Mouse (Mus musculus) lung, postnatal 0 days (tissue): ENCODE measurements around the gene Ccdc107. TPM values are rescaled to one million over a fixed set of nuclear protein-coding genes. Genes with fewer than 3 reads are reported as not detected.

Source experiments
- ATAC-seq: fragments of 200-750 bp; cut with Nextera tagmentation; 2 replicates; pipeline ENCODE4 v1.8.0; 2017; ENCODE audit warnings: moderate library complexity
- DNase-seq: peaks from one replicate; pipeline ENCODE4 v3.0.0-alpha.2; 2016; ENCODE audit warnings: low spot score
- H3K27ac ChIP-seq: fragments of 300-500 bp; sonication (generic); 2 replicates; pipeline ENCODE4 v1.5.1; 2014; ENCODE audit warnings: antibody characterized with exemption, mild to moderate bottlenecking, low read length, mixed read lengths
- H3K27me3 ChIP-seq: fragments of 300-500 bp; sonication (generic); replicated peaks from 2 replicates; pipeline ENCODE4 v1.6.1; 2014; ENCODE audit warnings: low read length, mixed read lengths; ENCODE audit not compliant: insufficient read depth
- H3K36me3 ChIP-seq: fragments of 300-500 bp; sonication (generic); 2 replicates; pipeline ENCODE4 v1.6.1; 2014; ENCODE audit warnings: low read length, mixed read lengths; ENCODE audit not compliant: insufficient read depth
- H3K4me1 ChIP-seq: fragments of 300-500 bp; sonication (generic); 2 replicates; pipeline ENCODE4 v1.6.1; 2014; ENCODE audit warnings: antibody characterized with exemption, low read depth, low read length, mixed read lengths; ENCODE audit not compliant: insufficient read depth
- H3K4me2 ChIP-seq: fragments of 300-500 bp; sonication (generic); replicated peaks from 2 replicates; pipeline ENCODE4 v1.6.1; 2014; ENCODE audit warnings: low read depth, mild to moderate bottlenecking, low read length, moderate library complexity, mixed read lengths
- H3K4me3 ChIP-seq: fragments of 300-500 bp; sonication (generic); 2 replicates; pipeline ENCODE4 v1.5.1; 2014; ENCODE audit warnings: low read depth, low read length
- H3K9ac ChIP-seq: fragments of 300-500 bp; sonication (generic); replicated peaks from 2 replicates; pipeline ENCODE4 v1.6.1; 2014; ENCODE audit warnings: low read depth, mild to moderate bottlenecking
- H3K9me3 ChIP-seq: fragments of 300-500 bp; sonication (generic); 2 replicates; pipeline ENCODE4 v1.6.1; 2016; ENCODE audit warnings: low read length, mixed read lengths
- CTCF ChIP-seq: IDR thresholded peaks from 2 replicates; pipeline ENCODE4 v1.5.1; 2016; ENCODE audit warnings: antibody characterized with exemption, mild to moderate bottlenecking
- EP300 ChIP-seq: IDR thresholded peaks from 2 replicates; pipeline ENCODE4 v1.6.1; 2016; ENCODE audit warnings: antibody characterized with exemption, mild to moderate bottlenecking, control low read depth
- WGBS: fragments of 180-500 bp; shearing (Covaris S2); extraction: QIAGEN DNeasy Blood & Tissue Kit; methylation state at CpG from one replicate; pipeline ENCODE4 v1.1.7; 2014; 5-methylcytosine and 5-hydroxymethylcytosine counted together
- polyA plus RNA-seq: library from polyadenylated mRNA; unstranded; fragments of >200 nt; fragmentation: Nextera tagmentation; extraction: Ambion mirVana; gene quantifications from 2 replicates; pipeline ENCODE4 v1.2.1, GENCODE M21; 2015

The Ccdc107 gene
- 81.0 and 82.7 TPM in 2 replicates for polyA plus RNA-seq

- Histone ChIP-seq H3K4me1 (no peaks in the 10 kb centered on the region), H3K4me2 (peak within 1 kb of the TSS; percentile 87), H3K9me3 (no peaks in the 10 kb centered on the region), H3K9ac (peak within 1 kb of the TSS; percentile 66), H3K4me3 (peak within 1 kb of the TSS; percentile 78), H3K27ac (peak within 1 kb of the TSS; percentile 70), H3K27me3 (no peaks in the 10 kb centered on the region), H3K36me3 (no peaks in the 10 kb centered on the region)
- WGBS = under 1% methylated on average over 25 of the region's 25 CpGs
- DNase-seq (peak; percentile 98), ATAC-seq (peak; percentile 97)
- peak; percentile 76 for TF ChIP-seq EP300
- peak; percentile 35 for TF ChIP-seq CTCF
Measured at GRCm38 (mm10) chr4:43492821-43493185, at the start of gene Ccdc107. Ccdc107 (plus strand) TSS chr4:43492900.

GRCm38 (mm10) chr4:43443511-43443910 lies 49.2 kb upstream of the Ccdc107 start:
- WGBS = 7% methylated on average over 28 of the region's 28 CpGs
- ATAC-seq (no peak), DNase-seq (peak; percentile 42)

GRCm38 (mm10) chr4:43447251-43447650 lies 45.4 kb upstream of the Ccdc107 start:
- Histone ChIP-seq H3K27ac (no peak overlapping the region), H3K27me3 (no peaks in the 10 kb centered on the region), H3K9ac (no peak overlapping the region), H3K4me1 (no peaks in the 10 kb centered on the region), H3K36me3 (0 out of 2 replicates have a peak, but pooled peaks cover 8% of the 10 kb centered on the region), H3K4me3 (no peak overlapping the region), H3K4me2 (no peak overlapping the region), H3K9me3 (no peaks in the 10 kb centered on the region)
- DNase-seq = no peak
- TF ChIP-seq CTCF = no peak
- no peak for TF ChIP-seq EP300
- WGBS = 84% methylated on average over 13 of the region's 13 CpGs
- no peak for ATAC-seq

More at GRCm38 (mm10) chr4:43443511-43443910, 49.2 kb upstream of the Ccdc107 start:
- H3K27ac ChIP-seq = peak overlapping the region; percentile 92
- H3K4me2 ChIP-seq = peak overlapping the region; percentile 93
- H3K4me3 ChIP-seq = peak overlapping the region; percentile 96
- H3K27me3 ChIP-seq = no peaks in the 10 kb centered on the region
- peak overlapping the region; percentile 98 for H3K9ac ChIP-seq
- TF ChIP-seq EP300 (no peak), CTCF (no peak)
- H3K4me1 ChIP-seq = no peaks in the 10 kb centered on the region
- no peaks in the 10 kb centered on the region for H3K9me3 ChIP-seq
- H3K36me3 ChIP-seq = 0 out of 2 replicates have a peak, but pooled peaks cover 8% of the 10 kb centered on the region

GRCm38 (mm10) chr4:43448554-43448953 lies 44.1 kb upstream of the Ccdc107 start:
- no peak overlapping the region for H3K4me3 ChIP-seq
- no peak for DNase-seq
- H3K9ac ChIP-seq = no peak overlapping the region
- 0 out of 2 replicates have a peak, but pooled peaks cover 4% of the 10 kb centered on the region for H3K27me3 ChIP-seq
- no peak for TF ChIP-seq EP300
- no peak for TF ChIP-seq CTCF
- ATAC-seq = no peak
- H3K36me3 ChIP-seq = 0 out of 2 replicates have a peak, but pooled peaks cover 8% of the 10 kb centered on the region
- H3K4me1 ChIP-seq = peaks cover 1% of the 10 kb centered on the region; the same call in 1 of the 2 replicates
- no peak overlapping the region for H3K27ac ChIP-seq
- 86% methylated on average over 3 of the region's 3 CpGs for WGBS
- H3K9me3 ChIP-seq = no peaks in the 10 kb centered on the region
- no peak overlapping the region for H3K4me2 ChIP-seq

- Histone ChIP-seq H3K9me3 (no peaks in the 10 kb centered on the region), H3K36me3 (no peaks in the 10 kb centered on the region), H3K4me3 (no peak overlapping the region), H3K9ac (no peak overlapping the region), H3K27ac (no peak overlapping the region), H3K4me2 (no peak overlapping the region), H3K27me3 (0 out of 2 replicates have a peak, but pooled peaks cover 7% of the 10 kb centered on the region), H3K4me1 (peaks cover 4% of the 10 kb centered on the region; the same call in 1 of the 2 replicates)
- DNase-seq = no peak
- ATAC-seq = no peak
- WGBS = 47% methylated on average over 11 of the region's 11 CpGs
- TF ChIP-seq EP300 (no peak), CTCF (no peak)
Measured at GRCm38 (mm10) chr4:43452315-43452714, 40.4 kb upstream of the Ccdc107 start.

- H3K9ac ChIP-seq = no peak overlapping the region
- no peak for TF ChIP-seq CTCF
- TF ChIP-seq EP300 = no peak
- DNase-seq (no peak), ATAC-seq (0 out of 2 replicates have a peak, but pooled peaks have one; percentile 11)
- 0 out of 2 replicates have a peak, but pooled peaks cover 7% of the 10 kb centered on the region for H3K27me3 ChIP-seq
- H3K36me3 ChIP-seq = no peaks in the 10 kb centered on the region
- 0 out of 2 replicates have a peak overlapping the region, but pooled peaks have one; percentile 8 for H3K4me3 ChIP-seq
- H3K4me2 ChIP-seq = peak overlapping the region; percentile 35
- H3K9me3 ChIP-seq = no peaks in the 10 kb centered on the region
- no peak overlapping the region for H3K27ac ChIP-seq
- peaks cover 4% of the 10 kb centered on the region; the same call in 1 of the 2 replicates for H3K4me1 ChIP-seq
- WGBS = under 1% methylated on average over 16 of the region's 18 CpGs
Measured at GRCm38 (mm10) chr4:43453413-43453812, 39.3 kb upstream of the Ccdc107 start.
